ENCODE assay signal across 8 mouse cellular contexts in genomic region chr3:105706366-105707020, GRCm38 (mm10). TPM values are rescaled to one million over a fixed set of nuclear protein-coding genes. Genes with fewer than 3 reads are reported as not detected.
DNase-seq lines count a peak whose midpoint lies in the region; ATAC-seq and TF ChIP-seq lines count a peak whose summit lies in the region.

No protein-coding gene starts in this region.

- peak overlapping the region; percentile 91 for H3K4me2 ChIP-seq in heart, postnatal 0 days (ENCODE audit: low read depth, low read length)
- H3K4me2 ChIP-seq in midbrain, embryonic 13.5 days (replicated peaks), result peak overlapping the region; percentile 98

- TF ChIP-seq EP300 in heart, postnatal 0 days (IDR thresholded peaks at IDR 0.05; ENCODE audit: low read depth), result no peak

- peak overlapping the region; percentile 70; the same call in 1 of the 2 replicates for H3K4me3 ChIP-seq in heart, postnatal 0 days (ENCODE audit: low read depth, low read length)
- H3K4me3 ChIP-seq in midbrain, embryonic 13.5 days (replicated peaks), result 0 out of 2 replicates have a peak overlapping the region, but pooled peaks have one; percentile 54

- no peaks in the 10 kb centered on the region for H3K9me3 ChIP-seq in heart, postnatal 0 days (replicated peaks; ENCODE audit: control insufficient read depth, low read length)
- H3K9me3 ChIP-seq in midbrain, embryonic 13.5 days, result no peaks in the 10 kb centered on the region

- H3K36me3 ChIP-seq in heart, postnatal 0 days (replicated peaks; ENCODE audit: control insufficient read depth, insufficient read depth, low read length), result no peaks in the 10 kb centered on the region
- no peaks in the 10 kb centered on the region for H3K36me3 ChIP-seq in midbrain, embryonic 13.5 days

- H3K27me3 ChIP-seq in heart, postnatal 0 days (ENCODE audit: control insufficient read depth, insufficient read depth, low read length), result no peaks in the 10 kb centered on the region
- H3K27me3 ChIP-seq in midbrain, embryonic 13.5 days, result peaks cover 40% of the 10 kb centered on the region

- peak; percentile 47 for DNase-seq in gastrocnemius, postnatal 10 days
- DNase-seq in gastrocnemius, postnatal 36 days, result no peak
- DNase-seq in cerebellum, postnatal 14 days, result peak; percentile 76 to 78
- no peak for DNase-seq in heart, postnatal 0 days (ENCODE audit: low spot score)
- no peak for DNase-seq in B cell, adult 2 months

- 46% methylated on average over 4 of the region's 4 CpGs for WGBS in heart, postnatal 0 days
- 43% methylated on average over 4 of the region's 4 CpGs for WGBS in midbrain, embryonic 13.5 days

- no peak overlapping the region for H3K9ac ChIP-seq in heart, postnatal 0 days (replicated peaks; ENCODE audit: low read depth, low read length)
- H3K9ac ChIP-seq in midbrain, embryonic 13.5 days (replicated peaks), result no peak overlapping the region

- ATAC-seq in heart, postnatal 0 days (ENCODE audit: insufficient read depth, low read depth), result no peak
- ATAC-seq in midbrain, embryonic 13.5 days, result no peak
- no peak for ATAC-seq in erythroid progenitor cell, adult 5-6 weeks (replicated peaks; ENCODE audit: low FRiP score, poor library complexity, severe bottlenecking)
- no peak for ATAC-seq in inflammation-experienced regulatory T-cells, adult 6 months

- H3K4me1 ChIP-seq in heart, postnatal 0 days (ENCODE audit: control insufficient read depth, insufficient read depth), result peaks cover 41% of the 10 kb centered on the region
- H3K4me1 ChIP-seq in midbrain, embryonic 13.5 days (replicated peaks), result peaks cover 37% of the 10 kb centered on the region

- H3K27ac ChIP-seq in heart, postnatal 0 days (ENCODE audit: low read depth), result no peak overlapping the region
- H3K27ac ChIP-seq in midbrain, embryonic 13.5 days, result no peak overlapping the region

- intact Hi-C loops in gastrocnemius, postnatal 36 days (cut with DNase I), result no loop called here

- TF ChIP-seq CTCF in heart, postnatal 0 days (IDR thresholded peaks at IDR 0.05; ENCODE audit: low read depth), result no peak

RNA-seq across cellular contexts. Expression of gene Inka2, which starts 2.1 kb away (rescaled TPM):
- 10 to 100 TPM in 1 of 2 experiments, 1 to 10 TPM in 1; 9.7 to 14.6 TPM for total RNA-seq in gastrocnemius, postnatal 10 days (2021)
- 1 to 10 TPM; 3.3 to 4.0 TPM for total RNA-seq in gastrocnemius, postnatal 36 days (2021)
- 1.6 and 4.5 TPM in 2 replicates for total RNA-seq in heart, postnatal 0 days (2014; rRNA removed; ENCODE audit: low replicate concordance)
- polyA plus RNA-seq in heart, postnatal 0 days (2015; fragmentation: Nextera tagmentation; extraction: Ambion mirVana), result 4.4 and 8.9 TPM in 2 replicates
- polyA plus RNA-seq in midbrain, embryonic 13.5 days (2015; fragmentation: Nextera tagmentation; extraction: Ambion mirVana), result 1.9 and 2.4 TPM in 2 replicates
- not detected in 2 replicates for total RNA-seq in erythroid progenitor cell, adult 5-6 weeks (2015; ENCODE audit: low replicate concordance)
- not detected in 2 replicates for total RNA-seq in erythroid progenitor cell, adult 5-6 weeks (2017; ENCODE audit: low replicate concordance)
- 1 to 10 TPM; 1.5 to 2.0 (median 1.8) TPM for polyA plus RNA-seq in inflammation-experienced regulatory T-cells, adult 6 months (2017; shearing (Covaris generic))

RNA-seq across cellular contexts. Expression of gene Ddx20, which starts 19.1 kb away (rescaled TPM):
- 1 to 10 TPM; 8.6 to 9.7 TPM for total RNA-seq in gastrocnemius, postnatal 10 days (2021)
- total RNA-seq in gastrocnemius, postnatal 36 days (2021), result 1 to 10 TPM; 8.7 to 9.6 TPM
- 12.6 and 19.7 TPM in 2 replicates for total RNA-seq in heart, postnatal 0 days (2014; rRNA removed; ENCODE audit: low replicate concordance)
- polyA plus RNA-seq in heart, postnatal 0 days (2015; fragmentation: Nextera tagmentation; extraction: Ambion mirVana), result 11.6 and 15.1 TPM in 2 replicates
- 31.0 and 32.0 TPM in 2 replicates for polyA plus RNA-seq in midbrain, embryonic 13.5 days (2015; fragmentation: Nextera tagmentation; extraction: Ambion mirVana)
- 21.3 and 28.1 TPM in 2 replicates for total RNA-seq in erythroid progenitor cell, adult 5-6 weeks (2015; ENCODE audit: low replicate concordance)
- 25.4 and 33.1 TPM in 2 replicates for total RNA-seq in erythroid progenitor cell, adult 5-6 weeks (2017; ENCODE audit: low replicate concordance)
- polyA plus RNA-seq in inflammation-experienced regulatory T-cells, adult 6 months (2017; shearing (Covaris generic)), result 10 to 100 TPM in 2 of 3 experiments, 1 to 10 TPM in 1; 9.9 to 16.3 (median 13.4) TPM

Comparison
In these comparisons a context has a peak if more than half of its experiments do, and no peak if none do; other contexts are left out.
1. DNase-seq: peak in gastrocnemius, postnatal 10 days (single experiment) and cerebellum, postnatal 14 days (2 of 2); none in gastrocnemius, postnatal 36 days (0 of 2), heart, postnatal 0 days (single experiment) and B cell, adult 2 months (0 of 2).